Mouse (Mus musculus) c-Kit-positive CD71-negative TER-119-negative erythroid progenitor cells, embryonic 14.5 days (primary cell): ENCODE measurements around the gene Igfbp3.
"Not testable (repeated sequence)": the region's sequence is repeated elsewhere in the genome, so short reads cannot be mapped to it uniquely, and the experiment has no call there.

Experiments
- DNase-seq: peaks from one replicate; pipeline ENCODE4 v3.0.0-alpha.2; 2013; ENCODE audit warnings: low read depth

Gene Igfbp3

GRCm38 (mm10) chr11:7213501-7214341 lies at the start of gene Igfbp3:
Igfbp3 (minus strand) TSS chr11:7213923.
- DNase-seq, result no peak

GRCm38 (mm10) chr11:7250870-7251269 lies 37.1 kb upstream of the Igfbp3 start:
- DNase-seq, result no peak

DNA sequence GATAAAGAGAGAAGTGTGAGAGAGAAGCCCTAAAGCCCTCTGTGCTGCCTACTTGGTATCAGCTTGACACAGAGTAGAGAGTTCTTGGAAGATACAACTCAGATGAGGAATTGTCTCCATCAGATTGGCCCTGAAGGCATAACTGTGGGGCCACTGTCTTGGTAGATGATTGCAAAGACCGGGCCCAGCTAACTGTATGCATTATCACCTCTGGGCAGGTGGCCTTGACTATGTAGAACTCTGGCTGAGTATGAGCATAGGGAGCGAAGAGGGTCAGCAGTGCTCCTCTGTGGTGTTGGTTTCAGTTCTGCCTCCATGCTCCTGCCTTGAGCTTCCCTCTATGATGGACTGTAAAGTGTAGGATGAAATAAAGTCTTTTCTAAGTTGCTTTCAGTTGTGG lies 36.7 kb upstream of the Igfbp3 start:
- DNase-seq, result no peak

GRCm38 (mm10) chr11:7244782-7245181 lies 31.1 kb upstream of the Igfbp3 start:
- DNase-seq, result no peak

DNA sequence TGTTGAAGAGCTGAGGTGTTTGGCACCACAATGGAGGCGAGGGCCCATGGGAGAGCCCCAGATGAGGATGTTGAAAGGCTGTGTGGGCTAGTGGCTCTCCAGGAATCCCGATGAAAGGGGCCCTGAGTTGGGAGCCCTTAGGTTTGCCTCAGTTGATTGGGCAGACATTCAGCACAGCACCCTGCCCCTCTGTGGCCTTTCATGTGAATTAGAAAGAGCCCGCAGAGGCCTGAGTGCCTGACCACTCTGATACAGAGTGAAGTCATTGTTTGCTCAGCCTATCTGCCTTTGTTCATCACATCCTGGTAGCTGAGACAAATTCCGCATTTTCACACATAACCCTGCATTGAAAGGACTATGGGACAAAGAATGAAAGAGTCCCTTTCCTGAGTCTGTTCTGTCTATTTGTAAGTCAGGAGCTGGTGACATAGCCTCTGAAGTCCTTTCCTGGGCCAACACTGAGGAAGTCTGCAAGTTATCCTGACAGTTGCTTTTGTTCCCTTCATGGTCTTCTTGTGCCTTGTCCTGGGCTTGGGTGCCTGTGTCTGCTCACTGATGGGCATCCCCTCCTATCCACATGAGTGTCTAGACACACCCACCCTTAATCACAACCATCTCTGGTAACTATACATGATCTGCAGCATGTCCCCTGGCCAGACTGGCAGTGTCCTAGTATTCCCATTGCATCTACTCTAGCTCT lies 25.5 kb upstream of the Igfbp3 start:
- DNase-seq, result no peak

DNA sequence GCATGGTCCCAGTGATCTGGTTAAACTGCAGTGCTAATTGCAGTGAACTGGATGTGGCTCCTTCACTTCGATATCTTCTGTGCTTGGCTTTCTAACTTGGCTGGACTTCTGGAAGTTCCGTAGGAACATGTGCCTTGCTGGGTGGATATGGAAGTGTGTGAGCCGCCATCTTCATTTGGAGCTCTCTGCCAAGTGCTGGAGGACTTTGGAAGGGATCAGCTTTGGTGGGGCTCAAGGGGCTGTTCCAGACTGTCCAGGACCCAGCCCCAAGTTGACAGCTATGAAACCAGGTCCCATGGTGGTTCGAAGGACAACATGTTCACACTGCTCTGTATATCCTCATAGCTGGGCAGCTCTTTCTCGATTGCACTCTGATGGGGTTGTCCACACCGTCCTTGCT lies 24.8 kb upstream of the Igfbp3 start:
- DNase-seq, result no peak

GRCm38 (mm10) chr11:7237712-7238111 lies 24.0 kb upstream of the Igfbp3 start:
- no peak for DNase-seq

GRCm38 (mm10) chr11:7236751-7237150 lies 23.0 kb upstream of the Igfbp3 start:
- DNase-seq, result no peak

DNA sequence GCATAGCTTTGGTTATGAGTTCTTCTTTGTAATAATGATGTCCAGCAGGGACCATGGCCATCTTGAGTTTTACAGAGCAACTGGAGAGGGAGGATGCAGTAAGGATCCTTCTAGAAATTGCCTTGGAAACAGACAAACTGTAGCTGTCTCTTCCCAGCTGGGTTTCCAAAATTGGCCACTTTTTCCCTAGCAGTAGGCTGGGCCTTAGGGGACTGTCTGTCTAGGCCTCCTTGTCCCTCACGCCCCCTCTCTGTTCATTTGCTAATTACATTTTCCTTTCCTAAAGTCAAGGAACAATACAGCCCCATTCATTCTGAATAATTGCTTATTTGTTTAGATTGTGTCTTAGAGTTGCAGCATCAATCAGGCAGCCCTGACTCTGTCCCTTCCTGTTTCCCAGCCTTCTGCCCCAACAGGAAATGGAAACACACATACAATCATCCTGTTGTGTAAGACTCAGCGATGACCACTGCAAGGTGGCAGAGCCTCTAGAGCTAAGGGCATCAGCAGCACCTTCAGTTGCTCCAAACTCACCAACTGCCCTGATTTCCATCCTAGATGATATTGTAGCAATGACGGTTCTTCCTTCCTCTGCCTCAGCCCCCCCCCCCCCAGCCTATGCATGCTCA lies 21.4 kb upstream of the Igfbp3 start:
- no peak for DNase-seq

- no peak for DNase-seq
Observed at GRCm38 (mm10) chr11:7234436-7234835, 20.7 kb upstream of the Igfbp3 start.

DNA sequence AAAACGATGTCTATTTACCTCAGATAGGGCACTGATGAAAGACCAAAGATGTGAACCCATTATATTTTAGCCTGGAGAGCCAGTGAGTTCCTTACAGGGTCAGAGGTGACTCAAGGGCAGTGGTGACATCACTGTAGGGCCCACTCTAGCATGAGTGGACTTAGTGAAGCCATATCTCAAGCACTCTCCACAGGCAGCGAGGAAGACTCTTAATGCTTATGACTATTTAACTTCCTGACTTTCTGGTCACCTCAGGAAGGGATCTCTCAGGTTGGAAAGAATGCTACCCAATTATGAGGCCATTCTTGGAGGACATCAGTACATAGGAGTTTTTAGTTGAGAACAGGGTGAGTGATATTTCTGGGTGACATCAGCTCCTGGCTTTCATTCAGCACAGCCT lies 19.6 kb upstream of the Igfbp3 start:
- DNase-seq, result no peak

DNA sequence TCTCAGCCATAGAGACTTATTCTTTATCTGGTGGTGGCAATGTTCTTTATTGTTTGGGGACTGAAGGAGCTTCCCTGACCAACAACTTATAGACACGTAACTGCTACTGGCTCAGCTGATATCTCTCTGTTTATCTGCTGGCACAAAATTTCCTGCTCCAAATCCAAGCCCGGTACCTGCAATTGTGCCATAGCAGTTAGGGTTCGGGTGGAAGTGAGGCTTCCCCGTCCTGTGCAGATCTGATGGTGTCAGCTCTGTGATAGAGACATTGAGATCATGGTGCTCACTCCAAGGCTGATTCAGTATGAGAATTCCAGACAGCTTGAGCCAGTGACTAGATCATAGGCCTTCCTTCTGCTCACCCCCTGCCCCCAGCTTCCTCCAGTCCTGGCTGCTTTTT lies 18.2 kb upstream of the Igfbp3 start:
- no peak for DNase-seq

GRCm38 (mm10) chr11:7230000-7230399 lies 16.3 kb upstream of the Igfbp3 start:
- no peak for DNase-seq

- no peak for DNase-seq
Observed at GRCm38 (mm10) chr11:7228107-7228506, 14.4 kb upstream of the Igfbp3 start.

GRCm38 (mm10) chr11:7226810-7227550 lies 13.3 kb upstream of the Igfbp3 start:
- no peak for DNase-seq

DNA sequence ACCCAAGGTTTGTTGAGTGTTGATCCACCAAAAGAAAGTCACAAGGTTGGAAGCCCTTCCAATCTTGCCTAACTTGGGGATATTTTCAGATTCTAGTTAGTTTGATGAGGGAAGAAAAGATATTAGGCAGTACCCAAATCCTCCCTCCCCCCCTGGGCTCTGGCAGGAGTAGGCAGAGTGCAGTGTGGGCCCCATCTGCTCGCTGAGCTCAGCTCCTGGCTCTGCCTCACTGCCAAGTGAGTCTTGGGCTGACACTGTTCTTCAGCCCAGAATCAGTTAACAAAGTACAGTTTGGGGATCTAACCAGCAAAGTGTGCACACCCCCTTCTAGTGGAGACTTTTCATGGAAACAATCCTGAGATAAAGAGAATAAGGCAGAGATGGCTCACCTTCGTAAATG lies 12.5 kb upstream of the Igfbp3 start:
- no peak for DNase-seq

DNA sequence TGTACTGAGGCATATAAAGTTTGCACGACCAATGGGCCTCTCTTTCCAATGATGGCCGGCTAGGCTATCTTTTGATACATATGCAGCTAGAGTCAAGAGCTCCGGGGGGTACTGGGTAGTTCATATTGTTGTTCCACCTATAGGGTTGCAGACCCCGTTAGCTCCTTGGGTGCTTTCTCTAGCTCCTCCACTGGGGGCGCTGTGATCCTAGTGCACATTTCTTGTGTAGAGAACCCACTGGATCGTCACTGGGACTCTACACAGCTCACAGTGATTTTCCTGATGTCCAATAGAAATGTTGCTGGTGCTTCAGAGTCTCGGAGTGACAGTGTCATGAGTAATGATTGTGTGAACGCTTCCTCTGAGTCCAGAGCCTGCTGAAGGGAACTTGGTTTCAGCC lies 8.1 kb upstream of the Igfbp3 start:
- not testable (repeated sequence) for DNase-seq

DNA sequence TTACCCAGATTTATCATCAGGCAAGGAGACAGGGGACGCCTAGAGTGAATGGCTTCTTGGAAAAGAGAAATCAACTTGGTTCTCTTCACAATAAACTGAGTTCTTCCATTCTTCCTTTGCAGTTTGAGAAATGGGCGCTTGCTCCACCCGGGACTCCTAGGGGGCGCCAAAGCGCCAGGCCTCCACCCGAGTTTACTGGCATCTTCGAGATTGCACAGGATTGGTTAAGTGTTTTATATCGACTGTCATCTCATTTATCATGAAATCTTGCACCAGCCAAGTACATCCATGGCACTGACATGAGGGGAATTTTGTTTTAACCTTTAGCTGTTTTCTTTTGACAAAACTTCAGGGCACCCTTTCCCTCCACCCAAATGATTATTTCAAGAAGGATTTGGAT lies 2.0 kb upstream of the Igfbp3 start:
- no peak for DNase-seq

GRCm38 (mm10) chr11:7214761-7215160 lies 1.0 kb upstream of the Igfbp3 start:
- DNase-seq, result no peak

DNA sequence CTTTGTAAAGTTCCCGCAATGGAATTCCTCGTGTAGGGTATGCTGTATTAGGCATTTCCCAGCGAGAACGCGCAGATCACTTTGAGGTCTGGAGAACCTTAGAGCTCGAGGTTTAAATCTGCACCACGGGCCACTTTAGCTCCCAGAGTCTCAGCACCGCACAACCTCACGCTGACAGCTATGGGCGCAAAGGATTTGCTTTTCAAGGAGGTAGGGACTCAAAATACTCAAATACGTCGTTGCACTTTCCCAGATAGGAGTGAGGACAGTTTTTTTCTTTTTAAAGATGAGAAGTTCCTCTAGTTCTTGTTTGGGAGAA lies 578 bp upstream of the Igfbp3 start:
- DNase-seq, result no peak

DNA sequence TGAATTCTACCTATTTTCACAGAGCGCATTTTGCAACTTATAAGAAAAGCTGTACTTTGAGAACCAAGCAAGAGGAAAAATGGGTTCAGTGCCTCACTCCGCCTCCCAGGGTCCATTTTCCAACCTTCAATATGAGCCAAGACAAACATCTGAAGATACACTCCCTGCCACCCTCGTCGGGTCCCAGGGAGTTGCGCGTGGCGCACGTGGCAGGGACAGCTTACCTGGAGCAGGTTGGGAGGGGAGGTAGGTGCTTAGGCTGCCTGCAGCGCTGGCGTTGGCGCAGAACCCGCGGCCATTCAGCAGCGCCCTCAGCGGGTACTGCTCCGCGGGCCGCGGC lies 592 bp downstream of the Igfbp3 start:
- no peak for DNase-seq

- DNase-seq, result no peak
Observed at GRCm38 (mm10) chr11:7212126-7212798, 1.5 kb downstream of the Igfbp3 start.
